In the genomic region with DNA sequence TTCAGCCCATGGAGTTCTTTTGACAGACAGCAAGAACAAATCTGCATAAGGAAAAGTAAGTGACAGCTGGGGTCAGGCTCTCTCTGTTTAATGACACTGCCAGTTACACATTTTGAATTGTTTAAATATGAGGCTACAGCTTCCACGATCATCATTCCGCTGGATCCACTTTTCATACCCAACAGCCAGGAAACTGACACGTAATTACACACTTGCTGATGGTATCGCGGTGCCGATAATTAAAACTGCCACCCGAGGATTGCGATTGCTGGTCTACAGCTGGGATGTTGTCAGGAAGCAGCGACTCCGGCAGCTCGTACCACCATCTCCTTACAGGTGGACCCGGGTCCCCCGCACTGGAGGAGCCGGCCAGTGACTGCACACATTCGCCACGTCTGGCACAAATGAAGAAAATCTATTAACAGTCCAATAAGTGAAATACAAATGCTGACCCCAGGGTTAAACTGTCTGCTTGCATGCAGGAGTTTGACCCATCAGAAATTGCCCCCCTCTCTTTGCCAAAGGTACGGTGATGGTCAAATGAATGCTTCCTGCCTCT, we compare ENCODE assay signal across 16 mouse cellular contexts.
"Had no signal": no experiment of that assay in that cellular context is flagged by ENCODE, and none has a peak within 500 bp of the region (broad histone marks: within the 10 kb centered on the region; RNA-seq: fewer than 3 reads in every experiment).

No protein-coding gene starts in this region.

- H3K9ac ChIP-seq: limb, embryonic 12.5 days; liver, embryonic 13.5 days; liver, postnatal 0 days; lung, embryonic 15.5 days; midbrain, embryonic 12.5 days had no signal

- H3K4me1 ChIP-seq: liver, embryonic 13.5 days; megakaryocyte, embryonic 14.5 days had no signal

- ATAC-seq: liver, postnatal 0 days had no signal

- H3K4me3 ChIP-seq: limb, embryonic 12.5 days; liver, embryonic 13.5 days; lung, embryonic 15.5 days; megakaryocyte, embryonic 14.5 days; midbrain, embryonic 12.5 days had no signal

- H3K36me3 ChIP-seq: limb, embryonic 12.5 days; liver, embryonic 13.5 days; lung, embryonic 15.5 days; midbrain, embryonic 12.5 days had no signal

- H3K4me2 ChIP-seq: limb, embryonic 12.5 days; liver, embryonic 13.5 days; midbrain, embryonic 12.5 days had no signal

- H3K27me3 ChIP-seq: liver, embryonic 13.5 days; megakaryocyte, embryonic 14.5 days had no signal

- H3K9me3 ChIP-seq: limb, embryonic 12.5 days; liver, embryonic 13.5 days; lung, embryonic 15.5 days; midbrain, embryonic 12.5 days had no signal

- H3K27ac ChIP-seq: limb, embryonic 12.5 days; liver, embryonic 13.5 days; lung, embryonic 15.5 days; macrophage; midbrain, embryonic 12.5 days had no signal

- DNase-seq: kidney, postnatal 10 days; layer of hippocampus, postnatal 36 days; liver; liver, embryonic 13.5 days; liver, postnatal 0 days; lung, postnatal 14 days; retina, postnatal 1 day; right cerebral cortex, postnatal 4 days; spleen, adult 18-20 months; thymus, adult 18-20 months; thymus, postnatal 14 days had no signal
